ENCODE assay signal across 26 mouse cellular contexts in genomic region chr14:47083838-47084237, GRCm38 (mm10).
A peak's percentile ranks its signal among the peaks of the same experiment; 100 is the strongest.
DNase-seq lines count a peak whose midpoint lies in the region; ATAC-seq and TF ChIP-seq lines count a peak whose summit lies in the region.
"Had no signal": no experiment of that assay in that cellular context is flagged by ENCODE, and none has a peak within 500 bp of the region (broad histone marks: within the 10 kb centered on the region; RNA-seq: fewer than 3 reads in every experiment).

No protein-coding gene starts in this region.

- H3K9me3 ChIP-seq in hindbrain, postnatal 0 days (ENCODE audit: low read length), result no peaks in the 10 kb centered on the region
- H3K9me3 ChIP-seq in hindbrain, embryonic 13.5 days, result no peaks in the 10 kb centered on the region
- no peaks in the 10 kb centered on the region for H3K9me3 ChIP-seq in heart, embryonic 12.5 days (replicated peaks)
- H3K9me3 ChIP-seq: embryonic facial prominence, embryonic 15.5 days; intestine, embryonic 15.5 days; limb, embryonic 15.5 days; megakaryocyte, embryonic 14.5 days had no signal

- 72% methylated on average over 6 of the region's 6 CpGs for WGBS in hindbrain, postnatal 0 days
- 84% methylated on average over 6 of the region's 6 CpGs for WGBS in hindbrain, embryonic 13.5 days
- 44% methylated on average over 6 of the region's 6 CpGs for WGBS in heart, embryonic 12.5 days

- peaks cover 5% of the 10 kb centered on the region; the same call in 1 of the 2 replicates for H3K4me1 ChIP-seq in hindbrain, postnatal 0 days (ENCODE audit: insufficient read depth, low read length)
- peaks cover 14% of the 10 kb centered on the region for H3K4me1 ChIP-seq in hindbrain, embryonic 13.5 days (replicated peaks)
- H3K4me1 ChIP-seq in heart, embryonic 12.5 days (replicated peaks), result peaks cover 57% of the 10 kb centered on the region

- TF ChIP-seq CTCF in hindbrain, postnatal 0 days (IDR thresholded peaks at IDR 0.05; ENCODE audit: low read depth), result no peak

- no peak overlapping the region for H3K9ac ChIP-seq in hindbrain, postnatal 0 days (replicated peaks; ENCODE audit: low read length)
- H3K9ac ChIP-seq in hindbrain, embryonic 13.5 days, result no peak overlapping the region
- H3K9ac ChIP-seq in heart, embryonic 12.5 days, result peak overlapping the region; percentile 36; the same call in 1 of the 2 replicates
- H3K9ac ChIP-seq: embryonic facial prominence, embryonic 15.5 days; forebrain, postnatal 0 days; hindbrain, embryonic 14.5 days; intestine, embryonic 15.5 days; limb, embryonic 15.5 days; liver, embryonic 14.5 days; lung, embryonic 14.5 days had no signal

- DNase-seq in heart, adult 11 months, result peak; percentile 93
- no peak for DNase-seq in heart, postnatal 14 days
- DNase-seq in hindbrain, postnatal 0 days (ENCODE audit: low spot score), result no peak
- DNase-seq in heart, postnatal 10 days, result peak; percentile 39 to 59
- DNase-seq in Muller cell, postnatal 12 days (ENCODE audit: inconsistent ontology term), result no peak
- DNase-seq in spleen, adult 12 weeks (ENCODE audit: low spot score), result no peak
- DNase-seq: adrenal gland, postnatal 36 days; cerebellum, adult 11 months; cerebellum, adult 9-11 months; kidney, adult 8-10 months; kidney, postnatal 10 days; left cerebral cortex, postnatal 4 days; lung, embryonic 14.5 days; lung, postnatal 36 days; thymus, adult 2 months had no signal

- H3K4me3 ChIP-seq in hindbrain, postnatal 0 days (ENCODE audit: low read length), result no peak overlapping the region
- no peak overlapping the region for H3K4me3 ChIP-seq in hindbrain, embryonic 13.5 days
- H3K4me3 ChIP-seq in heart, embryonic 12.5 days, result no peak overlapping the region
- H3K4me3 ChIP-seq: embryonic facial prominence, embryonic 15.5 days; intestine, embryonic 15.5 days; limb, embryonic 15.5 days; megakaryocyte, embryonic 14.5 days had no signal

- no peaks in the 10 kb centered on the region for H3K27me3 ChIP-seq in hindbrain, postnatal 0 days (ENCODE audit: insufficient read depth, low read length)
- H3K27me3 ChIP-seq in hindbrain, embryonic 13.5 days, result no peaks in the 10 kb centered on the region
- no peaks in the 10 kb centered on the region for H3K27me3 ChIP-seq in heart, embryonic 12.5 days (replicated peaks)
- H3K27me3 ChIP-seq: embryonic facial prominence, embryonic 15.5 days; intestine, embryonic 15.5 days; limb, embryonic 15.5 days; Patski had no signal

- H3K4me2 ChIP-seq in hindbrain, postnatal 0 days (ENCODE audit: low read depth, low read length), result no peak overlapping the region
- H3K4me2 ChIP-seq in hindbrain, embryonic 13.5 days, result no peak overlapping the region
- H3K4me2 ChIP-seq in heart, embryonic 12.5 days, result peak overlapping the region; percentile 40
- H3K4me2 ChIP-seq: embryonic facial prominence, embryonic 15.5 days; hindbrain, embryonic 14.5 days; intestine, embryonic 15.5 days; limb, embryonic 15.5 days; lung, embryonic 14.5 days had no signal

- no peaks in the 10 kb centered on the region for H3K36me3 ChIP-seq in hindbrain, postnatal 0 days (ENCODE audit: insufficient read depth, low read length)
- no peaks in the 10 kb centered on the region for H3K36me3 ChIP-seq in hindbrain, embryonic 13.5 days
- peaks cover 28% of the 10 kb centered on the region for H3K36me3 ChIP-seq in heart, embryonic 12.5 days
- H3K36me3 ChIP-seq: intestine, embryonic 15.5 days had no signal

- 0 out of 2 replicates have a peak overlapping the region, but pooled peaks have one; percentile 15 for H3K27ac ChIP-seq in hindbrain, postnatal 0 days
- no peak overlapping the region for H3K27ac ChIP-seq in hindbrain, embryonic 13.5 days
- peak overlapping the region; percentile 92 for H3K27ac ChIP-seq in heart, embryonic 12.5 days (ENCODE audit: poor library complexity, severe bottlenecking)
- H3K27ac ChIP-seq: embryonic facial prominence, embryonic 15.5 days; hindbrain, embryonic 14.5 days; intestine, embryonic 15.5 days; limb, embryonic 15.5 days; liver, embryonic 14.5 days; stomach, postnatal 0 days had no signal

- 0 out of 2 replicates have a peak, but pooled peaks have one; percentile 2 for ATAC-seq in hindbrain, postnatal 0 days
- no peak for ATAC-seq in hindbrain, embryonic 13.5 days (ENCODE audit: low FRiP score)
- peak; percentile 44; the same call in 1 of the 2 replicates for ATAC-seq in heart, embryonic 12.5 days (ENCODE audit: insufficient number of reproducible peaks, low FRiP score)
- ATAC-seq: intestine, embryonic 15.5 days; Patski had no signal

- intact Hi-C loops in heart, postnatal 14 days (cut with DNase I), result loop anchor here (10.0 kb wide), 1 partner anchor 311 kb away; no protein-coding TSS in a partner anchor
- intact Hi-C loops in heart, postnatal 10 days (cut with DNase I), result no loop called here

Comparison
In these comparisons a context has a peak if more than half of its experiments do, and no peak if none do; other contexts are left out.
1. DNase-seq: peak in heart, adult 11 months (single experiment) and heart, postnatal 10 days (2 of 2); none in heart, postnatal 14 days (0 of 2), hindbrain, postnatal 0 days (single experiment), Muller cell, postnatal 12 days (single experiment) and spleen, adult 12 weeks (single experiment).